Mouse (Mus musculus): ENCODE results near the gene Atp8b5.

Gene Atp8b5

GRCm38 (mm10) chr4:43383246-43384082 lies 116.5 kb downstream of the Atp8b5 start:
- no peak for DNase-seq (ENCODE audit: low spot score)

- DNase-seq (ENCODE audit: low spot score) = no peak
Measured at GRCm38 (mm10) chr4:43384083-43384460, 117.1 kb downstream of the Atp8b5 start.

GRCm38 (mm10) chr4:43384541-43384940 lies 117.6 kb downstream of the Atp8b5 start:
- DNase-seq (ENCODE audit: low spot score) = no peak

- no peak for DNase-seq (ENCODE audit: low spot score)
Measured at GRCm38 (mm10) chr4:43386932-43387331, 120.0 kb downstream of the Atp8b5 start.

GRCm38 (mm10) chr4:43389390-43389789 lies 122.4 kb downstream of the Atp8b5 start:
- DNase-seq (ENCODE audit: low spot score) = no peak

- no peak for DNase-seq (ENCODE audit: low spot score)
Measured at GRCm38 (mm10) chr4:43389845-43390440, 123.0 kb downstream of the Atp8b5 start.

- DNase-seq (ENCODE audit: low spot score) = no peak
Measured at GRCm38 (mm10) chr4:43391521-43392050, 124.6 kb downstream of the Atp8b5 start.

- no peak for DNase-seq (ENCODE audit: low spot score)
Measured at GRCm38 (mm10) chr4:43394345-43394891, 127.5 kb downstream of the Atp8b5 start.

GRCm38 (mm10) chr4:43395147-43395546 lies 128.2 kb downstream of the Atp8b5 start:
- no peak for DNase-seq (ENCODE audit: low spot score)

- no peak for DNase-seq (ENCODE audit: low spot score)
Measured at GRCm38 (mm10) chr4:43395836-43396235, 128.9 kb downstream of the Atp8b5 start.

GRCm38 (mm10) chr4:43396381-43396780 lies 129.4 kb downstream of the Atp8b5 start:
- DNase-seq (ENCODE audit: low spot score) = no peak

- DNase-seq (ENCODE audit: low spot score) = no peak
Measured at GRCm38 (mm10) chr4:43398014-43398413, 131.1 kb downstream of the Atp8b5 start.

GRCm38 (mm10) chr4:43398829-43399331 lies 131.9 kb downstream of the Atp8b5 start:
- DNase-seq (ENCODE audit: low spot score) = peak; percentile 68

- no peak for DNase-seq (ENCODE audit: low spot score)
Measured at GRCm38 (mm10) chr4:43399391-43400131, 132.6 kb downstream of the Atp8b5 start.

- DNase-seq (ENCODE audit: low spot score) = no peak
Measured at GRCm38 (mm10) chr4:43400976-43401375, 134.0 kb downstream of the Atp8b5 start.

GRCm38 (mm10) chr4:43401486-43401885 lies 134.5 kb downstream of the Atp8b5 start:
- no peak for DNase-seq (ENCODE audit: low spot score)

- no peak for DNase-seq (ENCODE audit: low spot score)
Measured at GRCm38 (mm10) chr4:43402212-43402611, 135.3 kb downstream of the Atp8b5 start.

GRCm38 (mm10) chr4:43404697-43405096 lies 137.7 kb downstream of the Atp8b5 start:
- DNase-seq (ENCODE audit: low spot score) = no peak

- peak; percentile 70 for DNase-seq (ENCODE audit: low spot score)
Measured at GRCm38 (mm10) chr4:43406162-43406971, 139.4 kb downstream of the Atp8b5 start.

GRCm38 (mm10) chr4:43407071-43407920 lies 140.3 kb downstream of the Atp8b5 start:
- DNase-seq (ENCODE audit: low spot score) = no peak

All from layer of hippocampus, adult 11-12 months (tissue).